Mouse (Mus musculus): ENCODE measurements around the gene Spns3. TPM values are rescaled to one million over a fixed set of nuclear protein-coding genes. Genes with fewer than 3 reads are reported as not detected.

Gene Spns3
- polyA plus RNA-seq, 1 experiment = 15.4 TPM

GRCm38 (mm10) chr11:72455694-72456093, 94.6 kb downstream of the Spns3 start:
- H3K27me3 ChIP-seq (ENCODE audit: control insufficient read depth, insufficient read depth, low read length) = no peaks in the 10 kb centered on the region
- 97% methylated on average over 5 of the region's 5 CpGs for WGBS

DNA sequence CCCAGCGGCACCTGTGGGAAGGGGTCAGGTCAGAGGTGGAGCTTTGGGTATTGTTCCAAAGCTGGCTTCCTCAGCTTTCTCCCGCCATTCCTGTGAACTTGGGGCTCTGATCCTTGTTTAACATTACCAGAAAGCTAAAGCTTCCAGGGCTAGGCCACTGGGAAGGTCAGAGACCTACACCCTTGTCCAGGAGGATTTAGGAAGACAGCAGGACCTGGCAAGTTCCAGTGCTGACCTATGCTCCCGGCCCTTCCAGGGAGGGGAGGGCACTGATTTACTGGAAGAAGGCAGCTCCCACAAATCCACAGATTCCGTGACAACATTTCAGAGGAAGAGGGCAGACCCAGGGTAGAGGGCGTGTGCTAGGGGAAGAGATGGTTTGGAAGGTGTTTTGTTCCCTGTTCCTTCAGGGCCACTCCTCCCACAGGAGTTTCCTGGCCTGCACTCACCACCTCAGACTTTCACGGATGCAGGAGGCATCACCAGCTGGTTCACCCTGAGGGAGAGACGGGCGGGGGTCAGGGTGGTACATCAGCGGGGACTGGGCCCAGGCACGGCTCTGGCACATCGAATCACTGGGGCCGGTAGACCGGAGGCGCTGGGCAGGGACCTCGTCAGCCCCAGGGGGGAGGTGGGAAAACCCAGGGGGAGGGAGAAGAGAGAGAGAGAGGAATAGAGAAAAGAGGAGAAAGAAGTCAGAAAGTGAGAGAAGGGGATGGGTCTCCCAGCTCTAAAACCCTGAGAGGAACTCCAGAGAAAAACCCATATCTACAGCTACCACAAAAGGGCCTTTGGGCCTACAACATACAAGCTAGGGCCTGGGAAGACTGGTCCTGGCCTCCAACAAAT, 97.0 kb downstream of the Spns3 start:
- Histone ChIP-seq H3K36me3 (ENCODE audit: control insufficient read depth, insufficient read depth, low read length) (peaks cover 22% of the 10 kb centered on the region), H3K4me1 (replicated peaks; ENCODE audit: control insufficient read depth, insufficient read depth, low read length) (no peaks in the 10 kb centered on the region), H3K4me3 (ENCODE audit: control insufficient read depth, insufficient read depth, low read length) (no peak overlapping the region), H3K27ac (ENCODE audit: control insufficient read depth, insufficient read depth, low read length) (no peak overlapping the region), H3K27me3 (ENCODE audit: control insufficient read depth, insufficient read depth, low read length) (no peaks in the 10 kb centered on the region)
- no peak for DNase-seq
- TF ChIP-seq CTCF (IDR thresholded peaks at IDR 0.05; ENCODE audit: borderline replicate concordance, control insufficient read depth, extremely low read depth, insufficient read depth, low read length, poor library complexity) = no peak
- TF ChIP-seq POLR2A (IDR thresholded peaks at IDR 0.05; ENCODE audit: control insufficient read depth, extremely low read depth, insufficient read depth, low read length, poor library complexity) = no peak
- WGBS = 91% methylated on average over 15 of the region's 15 CpGs

More at GRCm38 (mm10) chr11:72455694-72456093, 94.6 kb downstream of the Spns3 start:
- peaks cover 8% of the 10 kb centered on the region; the same call in 1 of the 2 replicates for H3K36me3 ChIP-seq (ENCODE audit: control insufficient read depth, insufficient read depth, low read length)
- TF ChIP-seq POLR2A (IDR thresholded peaks at IDR 0.05; ENCODE audit: control insufficient read depth, extremely low read depth, insufficient read depth, low read length, poor library complexity) (no peak), CTCF (IDR thresholded peaks at IDR 0.05; ENCODE audit: borderline replicate concordance, control insufficient read depth, extremely low read depth, insufficient read depth, low read length, poor library complexity) (no peak)
- no peak overlapping the region for H3K27ac ChIP-seq (ENCODE audit: control insufficient read depth, insufficient read depth, low read length)
- H3K4me1 ChIP-seq (replicated peaks; ENCODE audit: control insufficient read depth, insufficient read depth, low read length) = no peaks in the 10 kb centered on the region
- DNase-seq = no peak
- no peak overlapping the region for H3K4me3 ChIP-seq (ENCODE audit: control insufficient read depth, insufficient read depth, low read length)

DNA sequence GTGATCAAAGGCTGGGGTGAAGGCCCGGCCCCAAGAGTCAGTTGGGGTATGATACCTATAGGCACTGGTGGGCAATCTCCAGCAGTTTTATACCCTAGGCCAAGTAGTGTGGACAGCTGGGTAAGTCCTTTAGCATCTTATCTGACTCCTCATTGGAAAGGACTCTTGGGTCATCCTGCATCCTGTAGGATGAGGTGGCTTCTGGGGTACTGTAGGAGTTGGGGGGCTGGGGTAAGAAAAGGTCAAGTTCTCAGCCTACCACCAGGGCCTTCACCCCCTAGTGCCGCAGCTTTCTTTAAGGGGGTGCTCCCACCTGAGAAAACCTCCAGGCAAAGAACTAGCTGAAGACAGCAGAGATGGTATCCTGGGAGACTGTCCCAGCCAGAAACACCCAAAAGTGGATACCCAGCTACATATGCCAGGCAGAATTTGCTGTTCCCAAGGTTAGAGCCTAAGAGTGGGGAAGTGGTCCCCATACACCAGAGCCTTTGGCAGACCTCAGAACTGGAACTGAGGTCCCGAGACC, 98.1 kb downstream of the Spns3 start:
- Histone ChIP-seq H3K27me3 (ENCODE audit: control insufficient read depth, insufficient read depth, low read length) (no peaks in the 10 kb centered on the region), H3K27ac (ENCODE audit: control insufficient read depth, insufficient read depth, low read length) (no peak overlapping the region), H3K4me1 (replicated peaks; ENCODE audit: control insufficient read depth, insufficient read depth, low read length) (no peaks in the 10 kb centered on the region), H3K36me3 (ENCODE audit: control insufficient read depth, insufficient read depth, low read length) (peaks cover 31% of the 10 kb centered on the region), H3K4me3 (ENCODE audit: control insufficient read depth, insufficient read depth, low read length) (no peak overlapping the region)
- DNase-seq = no peak
- 86% methylated on average over 3 of the region's 3 CpGs for WGBS
- TF ChIP-seq POLR2A (IDR thresholded peaks at IDR 0.05; ENCODE audit: control insufficient read depth, extremely low read depth, insufficient read depth, low read length, poor library complexity) = no peak
- TF ChIP-seq CTCF (IDR thresholded peaks at IDR 0.05; ENCODE audit: borderline replicate concordance, control insufficient read depth, extremely low read depth, insufficient read depth, low read length, poor library complexity) = no peak

- no peak for DNase-seq
- peaks cover 43% of the 10 kb centered on the region for H3K36me3 ChIP-seq (ENCODE audit: control insufficient read depth, insufficient read depth, low read length)
- H3K4me1 ChIP-seq (replicated peaks; ENCODE audit: control insufficient read depth, insufficient read depth, low read length) = no peaks in the 10 kb centered on the region
- TF ChIP-seq POLR2A (IDR thresholded peaks at IDR 0.05; ENCODE audit: control insufficient read depth, extremely low read depth, insufficient read depth, low read length, poor library complexity) = no peak
- no peak for TF ChIP-seq CTCF (IDR thresholded peaks at IDR 0.05; ENCODE audit: borderline replicate concordance, control insufficient read depth, extremely low read depth, insufficient read depth, low read length, poor library complexity)
- WGBS = 91% methylated on average over 8 of the region's 8 CpGs
- H3K27ac ChIP-seq (ENCODE audit: control insufficient read depth, insufficient read depth, low read length) = no peak overlapping the region
- no peaks in the 10 kb centered on the region for H3K27me3 ChIP-seq (ENCODE audit: control insufficient read depth, insufficient read depth, low read length)
- no peak overlapping the region for H3K4me3 ChIP-seq (ENCODE audit: control insufficient read depth, insufficient read depth, low read length)
These were observed 102.8 kb downstream of the Spns3 start for GRCm38 (mm10) chr11:72447475-72447874.

DNA sequence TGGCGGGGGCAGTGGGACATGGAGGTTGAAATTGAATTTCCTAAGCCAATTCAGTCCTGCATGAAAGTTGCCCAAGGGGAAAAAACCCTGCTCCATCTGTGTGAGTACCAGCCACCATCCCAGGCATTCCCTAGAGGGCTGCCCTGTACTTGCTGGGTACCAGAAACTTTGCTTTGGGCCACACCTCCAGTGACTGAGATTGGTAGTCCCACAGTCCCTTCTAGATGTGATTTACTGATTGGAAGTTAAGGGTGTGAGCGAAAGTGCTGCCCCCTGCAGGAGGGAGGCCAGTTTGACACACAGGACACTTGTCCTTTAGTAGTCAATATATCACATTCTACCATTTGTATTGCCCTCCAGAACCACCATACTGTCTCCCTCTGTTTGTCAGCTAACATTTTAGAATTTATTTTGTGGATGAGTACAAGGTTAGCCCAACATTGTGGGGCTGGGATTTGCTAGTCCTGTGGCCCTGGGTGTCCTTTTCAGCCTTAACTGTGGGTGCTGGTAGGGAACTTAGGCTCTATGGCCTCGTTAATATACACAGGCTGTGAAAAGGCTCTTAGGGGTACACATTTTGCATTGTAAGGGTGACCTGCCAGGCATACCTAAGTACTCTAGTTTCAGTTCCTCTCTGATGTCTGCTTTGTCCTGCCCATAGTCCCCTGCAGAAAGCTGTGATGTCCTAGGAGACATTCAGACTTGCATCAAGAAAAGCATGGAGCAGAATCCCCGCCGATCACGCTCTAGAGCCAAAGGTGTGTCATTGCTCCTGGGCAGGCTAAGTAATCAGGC, 103.8 kb downstream of the Spns3 start:
- DNase-seq = peak; percentile 33
- H3K27ac ChIP-seq (ENCODE audit: control insufficient read depth, insufficient read depth, low read length) = no peak overlapping the region
- H3K36me3 ChIP-seq (ENCODE audit: control insufficient read depth, insufficient read depth, low read length) = peaks cover 41% of the 10 kb centered on the region
- H3K4me3 ChIP-seq (ENCODE audit: control insufficient read depth, insufficient read depth, low read length) = no peak overlapping the region
- H3K27me3 ChIP-seq (ENCODE audit: control insufficient read depth, insufficient read depth, low read length) = no peaks in the 10 kb centered on the region
- H3K4me1 ChIP-seq (replicated peaks; ENCODE audit: control insufficient read depth, insufficient read depth, low read length) = peaks cover 6% of the 10 kb centered on the region
- WGBS = 87% methylated on average over 6 of the region's 6 CpGs
- TF ChIP-seq POLR2A (IDR thresholded peaks at IDR 0.05; ENCODE audit: control insufficient read depth, extremely low read depth, insufficient read depth, low read length, poor library complexity) (no peak), CTCF (IDR thresholded peaks at IDR 0.05; ENCODE audit: borderline replicate concordance, control insufficient read depth, extremely low read depth, insufficient read depth, low read length, poor library complexity) (no peak)

Other genes with a start within 250 kb of the Spns3 start
- 39.3 and 46.0 TPM in 2 replicates for gene Xaf1, start 248.9 kb downstream of the Spns3 start, polyA plus RNA-seq (2012; rRNA removed)
- gene Fbxo39, start 236.1 kb downstream of the Spns3 start, polyA plus RNA-seq (2012; rRNA removed) = 0.18 and 0.26 TPM in 2 replicates
- 0.11 and 0.27 TPM in 2 replicates for gene Tekt1, start 188.1 kb downstream of the Spns3 start, polyA plus RNA-seq (2012; rRNA removed)
- gene Smtnl2, start 138.8 kb downstream of the Spns3 start, polyA plus RNA-seq (2012; rRNA removed) = 1.7 and 2.7 TPM in 2 replicates
- 4.0 and 4.3 TPM in 2 replicates for gene Ggt6, start 115.0 kb downstream of the Spns3 start, polyA plus RNA-seq (2012; rRNA removed)
- gene Mybbp1a, start 109.2 kb downstream of the Spns3 start, polyA plus RNA-seq (2012; rRNA removed) = 57.1 and 67.8 TPM in 2 replicates
- 8.9 and 10.6 TPM in 2 replicates for gene Spns2, start 60.6 kb downstream of the Spns3 start, polyA plus RNA-seq (2012; rRNA removed)
- 13.3 and 14.8 TPM in 2 replicates for gene Ube2g1, start 56.8 kb upstream of the Spns3 start, polyA plus RNA-seq (2012; rRNA removed)
- gene Ankfy1, start 139.5 kb upstream of the Spns3 start, polyA plus RNA-seq (2012; rRNA removed) = 41.1 and 41.2 TPM in 2 replicates
- gene Cyb5d2, start 245.6 kb upstream of the Spns3 start, polyA plus RNA-seq (2012; rRNA removed) = 3.6 and 4.8 TPM in 2 replicates
- 52.8 and 54.0 TPM in 2 replicates for gene Zzef1, start 245.7 kb upstream of the Spns3 start, polyA plus RNA-seq (2012; rRNA removed)